Mouse (Mus musculus): Measurements from ENCODE around the gene Spdef.

DNA sequence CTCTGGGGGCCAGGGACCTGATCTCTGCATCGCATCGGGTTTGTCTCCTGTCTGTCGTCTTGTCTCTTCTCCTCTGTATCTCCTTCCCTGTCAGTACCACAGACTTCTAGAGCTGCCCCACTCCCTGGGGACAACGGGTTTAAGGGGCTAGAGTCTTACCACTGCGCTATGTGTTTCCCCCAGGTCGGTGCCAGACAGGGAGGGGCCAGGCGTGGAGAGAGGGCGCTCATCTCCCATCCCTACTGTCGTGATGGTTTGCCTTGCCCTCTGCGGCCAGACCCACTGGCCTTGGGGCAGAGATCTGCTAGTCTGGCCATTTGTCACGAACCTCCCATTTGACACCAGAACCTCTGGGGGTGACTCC is 43.2 kb downstream of the Spdef start:
- TF ChIP-seq POLR2A (IDR thresholded peaks at IDR 0.05; ENCODE audit: low read depth, low read length): no peak
- TF ChIP-seq CTCF (IDR thresholded peaks at IDR 0.05; ENCODE audit: extremely low read depth, insufficient read length, insufficient replicate concordance, low read depth, low read length): no peak
